Mouse (Mus musculus): ENCODE measurements around the gene Pnliprp2. TPM values are rescaled to one million over a fixed set of nuclear protein-coding genes. Genes with fewer than 3 reads are reported as not detected.

The Pnliprp2 gene
- polyA plus RNA-seq (2015; fragmentation: Nextera tagmentation; extraction: Ambion mirVana) = 0.19 and 0.24 TPM in 2 replicates

DNA sequence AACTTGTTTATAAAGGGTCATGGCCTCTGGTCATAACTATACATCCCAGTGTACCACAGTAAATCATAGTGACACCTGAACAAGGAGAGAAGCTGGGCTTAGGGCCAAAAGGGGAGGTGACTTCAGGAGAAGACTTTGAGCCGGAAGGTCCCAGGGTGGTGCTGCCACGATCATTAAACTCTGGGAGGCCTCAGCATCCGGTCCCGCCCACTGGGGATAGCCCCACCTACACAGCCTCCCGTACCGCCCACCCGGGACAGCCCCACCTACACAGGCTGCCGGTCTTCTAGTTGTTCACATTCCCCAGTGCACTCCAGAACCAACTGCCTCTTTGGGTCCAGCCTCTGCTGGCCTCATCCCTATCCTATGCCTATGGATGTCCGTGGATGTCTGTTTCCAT lies at the start of gene Pnliprp2:
Gene Pnliprp2 (plus strand): TSS at position 297 of the 400 bp plus-strand sequence.

DNA sequence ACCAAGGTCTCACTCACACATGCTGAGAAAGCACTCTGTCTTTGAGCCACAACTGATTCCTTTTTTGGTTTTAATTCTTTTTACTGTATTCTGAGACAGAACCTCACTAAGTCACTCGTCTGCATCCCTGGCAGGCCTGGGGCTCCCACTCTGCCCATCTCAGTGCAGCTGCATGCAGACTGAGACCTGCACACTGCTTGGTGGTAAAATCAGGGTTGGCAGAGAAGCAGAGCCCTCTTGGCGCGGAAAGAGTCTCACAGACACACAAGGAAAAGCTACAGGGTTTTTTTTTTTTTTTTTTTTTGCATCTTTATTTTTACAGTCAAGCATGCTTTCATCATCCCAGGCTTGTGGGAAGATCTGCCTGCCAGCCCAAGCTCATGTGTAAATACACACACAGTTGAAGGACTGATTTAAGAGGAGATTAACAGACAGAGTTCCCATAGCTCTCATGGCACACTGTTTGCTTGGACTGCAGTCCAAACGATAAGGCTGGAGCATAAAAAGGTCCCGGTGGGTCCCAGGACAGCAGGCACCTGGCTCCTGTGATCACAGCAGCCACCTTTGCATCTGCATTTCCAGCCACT lies 31.0 kb upstream of the Pnliprp2 start, which contains the start of gene Pnliprp1:
Gene Pnliprp1 (plus strand): TSS at position 443 of the 587 bp plus-strand sequence.

DNA sequence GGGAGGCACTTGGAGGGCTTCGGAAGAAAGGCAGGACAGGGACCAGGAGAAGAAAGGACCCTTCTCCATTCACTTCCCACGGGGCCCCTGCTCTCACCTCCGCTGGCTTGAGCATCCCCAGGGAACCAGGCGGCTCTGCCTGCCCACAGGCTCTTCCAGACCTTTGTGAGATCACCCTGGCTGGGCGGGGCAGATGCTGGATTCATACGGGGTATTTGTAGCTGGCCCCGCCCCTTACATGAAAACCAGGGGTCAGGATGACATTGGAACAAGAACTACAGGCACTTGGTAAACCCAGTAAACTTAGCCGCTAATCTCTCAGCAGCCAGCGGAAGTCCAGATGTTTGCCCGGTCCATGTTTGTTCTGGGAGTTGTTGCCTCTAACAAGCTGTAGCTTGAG lies 34.8 kb downstream of the Pnliprp2 start, which contains the start of gene 1700019N19Rik:
Gene 1700019N19Rik (minus strand): TSS at position 178 of the 400 bp plus-strand sequence.

Other genes starting within 250 kb of the Pnliprp2 start
- gene Ccdc172, start 247.7 kb upstream of the Pnliprp2 start, polyA plus RNA-seq (2015; fragmentation: Nextera tagmentation; extraction: Ambion mirVana) = 0.49 and 0.70 TPM in 2 replicates
- gene Pnlip, start 107.2 kb upstream of the Pnliprp2 start, polyA plus RNA-seq (2015; fragmentation: Nextera tagmentation; extraction: Ambion mirVana) = 7.3 and 8.0 TPM in 2 replicates
- 0.23 and 0.35 TPM in 2 replicates for gene Pnliprp1, start 30.8 kb upstream of the Pnliprp2 start, polyA plus RNA-seq (2015; fragmentation: Nextera tagmentation; extraction: Ambion mirVana)
- gene 1700019N19Rik, start 34.7 kb downstream of the Pnliprp2 start, polyA plus RNA-seq (2015; fragmentation: Nextera tagmentation; extraction: Ambion mirVana) = not detected in 2 replicates
- 1.2 and 2.0 TPM in 2 replicates for gene Eno4, start 183.7 kb downstream of the Pnliprp2 start, polyA plus RNA-seq (2015; fragmentation: Nextera tagmentation; extraction: Ambion mirVana)
- gene Hspa12a, start 183.9 kb downstream of the Pnliprp2 start, polyA plus RNA-seq (2015; fragmentation: Nextera tagmentation; extraction: Ambion mirVana) = 55.4 and 63.2 TPM in 2 replicates